Mouse (Mus musculus) Patski (cell line): ENCODE measurements around the gene Nhp2. TPM values are rescaled to one million over a fixed set of nuclear protein-coding genes. Genes with fewer than 3 reads are reported as not detected.

Source experiments
- ATAC-seq: fragments of 100-300 bp; one replicate; pipeline ENCODE4 v1.8.0; 2021
- CTCF ChIA-PET: fragments of 350-600 bp; sonication (Branson Sonifier 250); formaldehyde crosslinking; loops from one replicate; lab custom pipeline; 2022; ENCODE audit warnings: inconsistent platforms; lab: Charles Lee
- POLR2A ChIA-PET: fragments of 350-600 bp; sonication (Branson Sonifier 250); formaldehyde crosslinking; loops from one replicate; lab custom pipeline; 2022; ENCODE audit warnings: antibody characterized with exemption, inconsistent platforms; lab: Charles Lee
- DNase-seq: peaks from one replicate; pipeline ENCODE4 v3.0.0-alpha.2; 2011; ENCODE audit warnings: low read depth, low spot score
- H3K27me3 ChIP-seq: fragments of 371-371 bp; one replicate; pipeline ENCODE4 v1.5.1; 2021
- CTCF ChIP-seq: fragments of 100-300 bp; IDR thresholded peaks from one replicate; pipeline ENCODE4 v1.5.1; 2021
- in situ Hi-C: fragments of 300-500 bp; cut with MboI; formaldehyde crosslinking; loops from 3 replicates; pipeline ENCODE4 v1.11.1; 2018; ENCODE audit warnings: low pct_unique_long_range_greater_than_20kb, mixed read lengths
- polyA plus RNA-seq: library from polyadenylated mRNA; unstranded; gene quantifications from one replicate; pipeline ENCODE4 v1.2.3, GENCODE M21; 2021

Nhp2 gene
- polyA plus RNA-seq, 1 experiment from 2014 or later, result 69.0 TPM

DNA sequence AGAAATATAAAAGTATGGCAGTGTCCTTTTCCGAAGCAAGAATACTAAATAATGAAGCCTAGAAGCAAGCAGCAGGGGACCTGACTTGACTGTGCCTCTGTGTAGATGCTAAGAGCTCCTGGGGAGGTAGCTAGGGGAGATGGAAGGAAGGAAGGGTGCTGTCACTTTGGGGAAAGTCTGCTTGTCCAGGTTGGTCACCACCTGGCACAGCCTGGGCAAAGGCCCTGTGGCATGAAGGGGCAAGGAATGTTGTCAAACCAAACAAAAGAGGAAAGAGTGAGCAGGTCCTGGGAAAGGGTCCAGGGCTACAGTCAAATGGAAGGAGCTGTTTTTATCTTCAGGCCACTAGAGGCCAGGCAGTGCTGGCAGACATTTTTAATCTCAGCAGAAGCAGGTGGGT lies 32.5 kb upstream of the Nhp2 start:
- no peak for ATAC-seq
- no peaks in the 10 kb centered on the region for H3K27me3 ChIP-seq
- DNase-seq, result no peak
- in situ Hi-C loops, result no loop called here
- CTCF ChIA-PET, result interaction anchor here (0.7 to 8.0 kb wide), 6 partner anchors 10 to 45 kb away, joined by 3 to 72 read pairs (median 4); no protein-coding TSS in a partner anchor
- POLR2A ChIA-PET, result interaction anchor here (1.2 kb wide), 1 partner anchor 20 kb away, joined by 5 read pairs; the partner anchor contains the start of gene Hnrnpab
- no peak for TF ChIP-seq CTCF

DNA sequence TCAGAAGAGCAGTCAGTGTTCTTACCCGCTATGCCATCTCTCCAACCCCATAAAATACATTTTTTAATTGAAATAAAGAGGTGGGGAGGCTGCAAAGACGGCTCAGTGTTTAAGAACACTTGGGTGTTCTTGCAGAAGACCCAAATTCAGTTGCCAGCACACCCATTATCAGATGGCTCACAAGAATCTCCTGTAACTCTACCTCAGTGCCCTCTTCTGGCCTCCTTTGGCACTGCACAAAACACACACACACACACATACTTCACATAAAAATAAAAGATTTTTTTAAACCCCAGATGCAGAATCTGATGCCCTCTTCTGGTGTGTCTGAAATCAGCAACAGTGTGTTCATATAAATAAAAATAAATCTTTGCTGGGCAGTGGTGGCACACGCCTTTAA lies 30.7 kb upstream of the Nhp2 start:
- DNase-seq, result no peak
- ATAC-seq, result no peak
- TF ChIP-seq CTCF, result no peak
- H3K27me3 ChIP-seq, result no peaks in the 10 kb centered on the region
- in situ Hi-C loops, result no loop called here
- ChIA-PET POLR2A (no interaction called here), CTCF (no interaction called here)

DNA sequence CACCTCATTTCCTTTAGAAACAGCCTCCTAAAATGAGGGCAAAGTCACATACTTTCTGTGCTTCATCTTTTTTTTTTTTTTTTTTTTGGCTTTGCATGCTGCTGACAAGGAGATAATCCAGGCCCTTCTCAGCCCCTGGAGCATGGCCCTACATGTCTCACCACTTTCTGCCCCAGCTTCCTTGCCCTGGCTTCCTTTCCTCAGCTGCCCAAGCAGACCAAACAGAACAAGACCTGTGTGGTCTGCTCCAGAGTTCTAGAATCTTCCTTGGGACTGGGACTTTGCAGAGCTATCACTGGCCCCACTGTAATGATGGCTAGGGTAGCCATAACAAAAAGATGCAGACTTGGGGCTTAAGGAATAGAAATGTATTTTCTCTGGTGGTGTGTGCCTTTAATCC lies 29.5 kb upstream of the Nhp2 start:
- POLR2A ChIA-PET, result interaction anchor here (0.6 kb wide), 1 partner anchor 12 kb away, joined by 3 read pairs; no protein-coding TSS in a partner anchor
- ATAC-seq (no peak), DNase-seq (no peak)
- in situ Hi-C loops, result no loop called here
- TF ChIP-seq CTCF, result no peak
- CTCF ChIA-PET, result interaction anchor here (1.3 kb wide), 1 partner anchor 50 kb away, joined by 5 read pairs; no protein-coding TSS in a partner anchor
- H3K27me3 ChIP-seq, result no peaks in the 10 kb centered on the region

DNA sequence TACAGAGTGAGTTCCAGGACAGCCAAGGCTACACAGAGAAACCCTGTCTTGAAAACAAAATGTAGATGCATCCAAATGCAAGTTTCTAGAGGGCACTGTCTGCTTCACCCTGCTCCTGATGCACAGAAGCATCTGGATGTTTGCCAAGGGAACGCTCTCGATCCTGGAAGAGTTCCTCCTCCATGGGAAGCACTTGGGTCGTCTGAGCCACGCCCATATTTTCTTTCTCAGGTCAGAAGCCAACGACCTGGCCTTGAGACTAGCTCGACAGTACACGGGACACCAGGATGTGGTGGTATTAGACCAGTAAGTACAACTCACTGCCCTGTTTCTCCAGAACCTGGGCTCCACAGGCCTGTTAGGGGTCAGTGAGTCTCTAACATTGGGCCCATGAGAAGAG lies 28.4 kb upstream of the Nhp2 start:
- no peak for DNase-seq
- ChIA-PET CTCF (no interaction called here), POLR2A (no interaction called here)
- no peaks in the 10 kb centered on the region for H3K27me3 ChIP-seq
- ATAC-seq, result no peak
- in situ Hi-C loops, result no loop called here
- no peak for TF ChIP-seq CTCF

DNA sequence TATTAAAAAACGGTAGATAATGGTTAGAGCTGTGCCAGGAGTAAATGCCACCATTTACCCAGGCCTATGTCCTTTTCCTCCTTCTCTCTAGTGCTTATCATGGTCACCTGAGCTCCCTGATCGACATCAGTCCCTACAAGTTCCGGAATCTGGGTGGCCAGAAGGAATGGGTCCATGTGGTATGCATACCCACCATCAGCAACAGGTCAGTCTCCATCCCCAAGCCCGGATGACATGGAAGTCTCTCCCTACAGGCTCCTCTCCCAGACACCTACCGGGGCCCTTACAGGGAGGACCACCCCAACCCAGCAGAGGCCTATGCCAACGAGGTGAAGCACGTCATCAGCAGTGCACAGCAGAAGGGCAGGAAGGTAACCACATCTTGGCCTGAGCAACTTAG lies 27.6 kb upstream of the Nhp2 start:
- H3K27me3 ChIP-seq, result no peaks in the 10 kb centered on the region
- no peak for DNase-seq
- TF ChIP-seq CTCF, result no peak
- in situ Hi-C loops, result no loop called here
- POLR2A ChIA-PET, result no interaction called here
- CTCF ChIA-PET, result no interaction called here
- ATAC-seq, result no peak

DNA sequence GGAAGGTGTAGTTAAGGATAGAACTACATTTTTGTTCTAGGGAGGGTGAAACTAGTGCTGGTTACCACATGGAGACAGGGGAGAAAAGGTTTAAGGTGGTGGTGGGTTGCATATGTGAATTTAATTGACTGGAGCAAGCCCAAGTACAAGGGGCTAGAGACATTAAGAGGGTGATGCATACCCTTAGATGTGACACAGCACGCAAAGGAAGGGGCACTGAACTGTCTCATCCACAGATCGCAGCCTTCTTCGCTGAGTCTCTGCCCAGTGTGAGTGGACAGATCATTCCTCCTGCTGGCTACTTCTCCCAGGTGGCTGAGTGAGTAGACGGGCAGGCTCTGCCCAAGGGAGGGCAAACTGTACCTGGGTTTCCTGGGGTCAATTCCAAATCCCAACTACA lies 26.2 kb upstream of the Nhp2 start:
- ATAC-seq, result no peak
- no peaks in the 10 kb centered on the region for H3K27me3 ChIP-seq
- in situ Hi-C loops, result no loop called here
- TF ChIP-seq CTCF, result no peak
- CTCF ChIA-PET, result interaction anchor here (0.7 kb wide), 1 partner anchor 8 kb away, joined by 3 read pairs; no protein-coding TSS in a partner anchor
- POLR2A ChIA-PET, result interaction anchor here (1.0 kb wide), 1 partner anchor 12 kb away, joined by 4 read pairs; no protein-coding TSS in a partner anchor
- DNase-seq, result no peak

DNA sequence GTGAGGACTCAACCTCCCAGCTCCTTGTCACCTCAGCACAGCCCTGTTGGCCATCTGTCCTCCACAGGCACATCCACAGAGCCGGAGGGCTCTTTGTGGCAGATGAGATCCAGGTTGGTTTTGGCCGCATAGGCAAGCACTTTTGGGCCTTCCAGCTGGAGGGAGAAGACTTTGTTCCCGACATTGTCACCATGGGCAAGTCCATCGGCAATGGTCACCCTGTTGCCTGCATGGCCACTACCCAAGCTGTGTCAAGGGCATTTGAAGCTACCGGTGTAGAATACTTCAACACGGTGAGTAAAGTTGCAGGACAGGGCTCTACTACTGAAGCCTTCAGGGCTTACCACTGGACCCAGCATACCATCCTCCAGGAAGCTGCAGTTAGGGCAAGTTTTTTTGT lies 25.7 kb upstream of the Nhp2 start:
- ChIA-PET CTCF (interaction anchor here (0.7 kb wide), 1 partner anchor 9 kb away, joined by 3 read pairs; no protein-coding TSS in a partner anchor), POLR2A (interaction anchor here (1.0 kb wide), 1 partner anchor 12 kb away, joined by 4 read pairs; no protein-coding TSS in a partner anchor)
- no peak for TF ChIP-seq CTCF
- ATAC-seq (no peak), DNase-seq (no peak)
- in situ Hi-C loops, result no loop called here
- H3K27me3 ChIP-seq, result no peaks in the 10 kb centered on the region

DNA sequence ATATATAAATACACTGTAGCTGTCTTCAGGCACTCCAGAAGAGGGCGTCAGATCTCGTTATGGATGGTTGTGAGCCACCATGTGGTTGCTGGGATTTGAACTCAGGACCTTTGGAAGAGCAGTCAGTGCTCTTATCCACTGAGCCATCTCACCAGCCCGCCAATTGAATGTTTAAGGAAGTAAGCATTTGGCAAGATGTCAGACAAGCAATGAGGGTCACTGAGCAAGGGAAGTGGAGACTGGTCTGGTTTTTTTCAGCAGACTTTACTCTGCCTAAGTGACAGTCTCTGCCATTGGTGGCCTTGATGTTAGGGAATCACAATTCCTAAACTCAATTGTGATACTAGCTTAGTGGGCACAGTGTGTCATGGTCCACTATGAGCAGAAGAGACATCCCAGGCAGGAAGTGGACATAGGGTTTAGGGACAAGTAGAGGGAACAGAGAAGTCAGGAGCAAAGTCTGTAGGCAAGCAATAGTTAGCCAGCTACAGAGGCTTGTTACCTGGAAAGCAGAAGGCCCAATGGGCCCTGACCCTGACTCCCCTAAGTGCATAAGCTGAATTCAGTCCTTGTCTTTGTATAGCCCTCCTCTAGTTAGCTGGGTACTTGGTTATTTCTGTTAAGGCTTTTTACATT lies 24.7 kb upstream of the Nhp2 start:
- no peak for ATAC-seq
- CTCF ChIA-PET, result interaction anchor here (1.6 kb wide), 1 partner anchor 10 kb away, joined by 5 read pairs; the partner anchor contains the start of gene Phykpl
- in situ Hi-C loops, result no loop called here

GRCm38 (mm10) chr11:51595459-51596083 lies 24.0 kb upstream of the Nhp2 start:
- no peak for ATAC-seq
- H3K27me3 ChIP-seq, result no peaks in the 10 kb centered on the region
- ChIA-PET POLR2A (interaction anchor here (0.8 kb wide), 1 partner anchor 9 kb away, joined by 4 read pairs; no protein-coding TSS in a partner anchor), CTCF (interaction anchor here (1.6 kb wide), 1 partner anchor 11 kb away, joined by 5 read pairs; the partner anchor contains the start of gene Phykpl)
- no peak for TF ChIP-seq CTCF
- in situ Hi-C loops, result no loop called here
- no peak for DNase-seq

More for the DNA sequence above, 24.7 kb upstream of the Nhp2 start:
- no peak for DNase-seq
- no peak for TF ChIP-seq CTCF
- POLR2A ChIA-PET, result interaction anchor here (0.8 kb wide), 1 partner anchor 10 kb away, joined by 4 read pairs; no protein-coding TSS in a partner anchor
- H3K27me3 ChIP-seq, result no peaks in the 10 kb centered on the region

DNA sequence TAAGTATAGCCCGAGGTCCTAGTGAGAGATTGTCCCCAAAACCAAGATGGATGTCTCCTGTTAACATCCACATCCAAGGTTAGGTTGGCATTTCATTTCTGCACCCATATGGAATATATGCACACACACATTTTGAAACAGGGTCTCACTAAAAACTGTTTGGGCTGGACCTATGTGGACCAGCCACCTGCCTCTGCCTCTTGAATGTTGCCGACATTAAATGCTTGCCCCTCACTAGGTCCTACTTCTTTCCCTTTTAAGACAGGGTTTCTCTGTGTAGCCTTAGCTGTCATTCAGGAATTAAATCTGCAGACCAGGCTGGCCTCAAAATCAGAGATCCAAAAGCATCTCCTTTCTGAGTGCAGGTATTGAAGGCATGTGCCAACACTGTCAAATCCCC lies 22.0 kb upstream of the Nhp2 start:
- no peaks in the 10 kb centered on the region for H3K27me3 ChIP-seq
- TF ChIP-seq CTCF, result no peak
- CTCF ChIA-PET, result interaction anchor here (1.2 to 1.7 kb wide), 2 partner anchors 11 to 13 kb away, joined by 4 to 6 read pairs; partner anchors contain the start of gene Phykpl
- DNase-seq, result no peak
- POLR2A ChIA-PET, result interaction anchor here (1.8 kb wide), 1 partner anchor 8 kb away, joined by 9 read pairs; no protein-coding TSS in a partner anchor
- no peak for ATAC-seq
- in situ Hi-C loops, result no loop called here
